Mouse (Mus musculus) embryo, embryonic 10.5 days (tissue): ENCODE results near the gene Acvr1.

Experiments used
- DNase-seq: peaks from one replicate; pipeline ENCODE4 v3.0.0-alpha.2; 2015; ENCODE audit warnings: low spot score

The Acvr1 gene

GRCm38 (mm10) chr2:58557045-58557845 is 9.7 kb downstream of the Acvr1 start:
- DNase-seq = no peak

GRCm38 (mm10) chr2:58552296-58552695 is 14.7 kb downstream of the Acvr1 start:
- DNase-seq = no peak

GRCm38 (mm10) chr2:58551866-58552265 is 15.1 kb downstream of the Acvr1 start:
- DNase-seq = no peak

- DNase-seq = no peak
Measured at GRCm38 (mm10) chr2:58550488-58550887, 16.5 kb downstream of the Acvr1 start.

GRCm38 (mm10) chr2:58549960-58550359 is 17.0 kb downstream of the Acvr1 start:
- no peak for DNase-seq

- no peak for DNase-seq
Measured at GRCm38 (mm10) chr2:58548943-58549342, 18.0 kb downstream of the Acvr1 start.

- DNase-seq = no peak
Measured at GRCm38 (mm10) chr2:58546264-58546663, 20.7 kb downstream of the Acvr1 start.

- DNase-seq = no peak
Measured at GRCm38 (mm10) chr2:58544368-58544767, 22.6 kb downstream of the Acvr1 start.

GRCm38 (mm10) chr2:58543252-58543651 is 23.7 kb downstream of the Acvr1 start:
- DNase-seq = no peak

GRCm38 (mm10) chr2:58538196-58538595 is 28.8 kb downstream of the Acvr1 start:
- no peak for DNase-seq

- no peak for DNase-seq
Measured at GRCm38 (mm10) chr2:58536796-58537195, 30.2 kb downstream of the Acvr1 start.

- no peak for DNase-seq
Measured at GRCm38 (mm10) chr2:58535233-58535632, 31.7 kb downstream of the Acvr1 start.

GRCm38 (mm10) chr2:58534379-58534778 is 32.6 kb downstream of the Acvr1 start:
- no peak for DNase-seq

GRCm38 (mm10) chr2:58533521-58534001 is 33.4 kb downstream of the Acvr1 start:
- DNase-seq = peak; percentile 74

GRCm38 (mm10) chr2:58532260-58532850 is 34.6 kb downstream of the Acvr1 start:
- peak; percentile 88 for DNase-seq

GRCm38 (mm10) chr2:58530521-58530920 is 36.4 kb downstream of the Acvr1 start:
- no peak for DNase-seq

- no peak for DNase-seq
Measured at GRCm38 (mm10) chr2:58529860-58530440, 37.0 kb downstream of the Acvr1 start.

GRCm38 (mm10) chr2:58529384-58529783 is 37.6 kb downstream of the Acvr1 start:
- DNase-seq = no peak

GRCm38 (mm10) chr2:58527786-58528185 is 39.2 kb downstream of the Acvr1 start:
- DNase-seq = no peak

GRCm38 (mm10) chr2:58524356-58524755 is 42.6 kb downstream of the Acvr1 start:
- DNase-seq = no peak

GRCm38 (mm10) chr2:58523894-58524293 is 43.1 kb downstream of the Acvr1 start:
- DNase-seq = no peak

GRCm38 (mm10) chr2:58523097-58523496 is 43.9 kb downstream of the Acvr1 start:
- no peak for DNase-seq

GRCm38 (mm10) chr2:58521621-58522020 is 45.3 kb downstream of the Acvr1 start:
- DNase-seq = no peak
